Mouse (Mus musculus): ENCODE results near the gene Smim5.

DNA sequence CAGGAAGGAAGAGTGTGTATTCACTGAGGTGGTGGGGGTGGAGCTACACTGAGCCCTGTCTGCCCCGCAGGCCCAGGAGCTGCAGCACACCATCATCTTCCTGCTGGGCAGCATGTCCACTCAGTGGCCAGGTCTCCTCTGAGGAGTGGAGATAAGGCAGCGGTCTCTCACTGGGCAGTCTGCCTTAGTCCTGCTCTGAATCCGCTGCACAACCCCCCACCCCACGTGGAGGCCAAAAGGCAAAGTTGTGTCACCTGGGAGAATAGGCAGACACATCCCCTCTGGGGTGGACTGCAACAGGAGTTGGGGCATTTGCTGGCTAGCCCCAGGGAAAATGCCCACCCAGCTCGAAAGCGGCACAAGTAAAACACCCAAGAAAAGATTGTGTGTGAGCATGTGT lies 7.6 kb upstream of the Smim5 start:
- no peak for TF ChIP-seq CTCF (IDR thresholded peaks at IDR 0.05; ENCODE audit: low read depth, low read length)
- no peak for TF ChIP-seq POLR2A (IDR thresholded peaks at IDR 0.05; ENCODE audit: borderline replicate concordance, low read depth, low read length)

All from bone marrow macrophage, adult 2 months (primary cell).